Mouse (Mus musculus) stomach, embryonic 16.5 days (tissue): Measurements from ENCODE around the gene Foxp1. TPM values are rescaled to one million over a fixed set of nuclear protein-coding genes. Genes with fewer than 3 reads are reported as not detected.

ENCODE experiments used
- ATAC-seq: fragments of 200-750 bp; cut with Nextera tagmentation; 2 replicates; pipeline ENCODE4 v1.8.0; 2017; ENCODE audit warnings: moderate number of reproducible peaks, moderate TSS enrichment; ENCODE audit not compliant: insufficient read depth, low FRiP score
- H3K27ac ChIP-seq: fragments of 300-500 bp; sonication (generic); 2 replicates; pipeline ENCODE4 v1.5.1; 2014; ENCODE audit warnings: low read length
- H3K27me3 ChIP-seq: fragments of 300-500 bp; sonication (generic); 2 replicates; pipeline ENCODE4 v1.6.1; 2014; ENCODE audit warnings: low read length, control low read depth, mixed read lengths; ENCODE audit not compliant: control insufficient read depth, insufficient read depth
- H3K36me3 ChIP-seq: fragments of 300-500 bp; sonication (generic); 2 replicates; pipeline ENCODE4 v1.6.1; 2014; ENCODE audit warnings: low read length; ENCODE audit not compliant: control insufficient read depth, insufficient read depth
- H3K4me1 ChIP-seq: fragments of 300-500 bp; sonication (generic); 2 replicates; pipeline ENCODE4 v1.6.1; 2014; ENCODE audit warnings: low read length, control low read depth, mixed read lengths; ENCODE audit not compliant: control insufficient read depth, insufficient read depth
- H3K4me2 ChIP-seq: fragments of 300-500 bp; sonication (generic); 2 replicates; pipeline ENCODE4 v1.6.1; 2014; ENCODE audit warnings: low read depth, low read length, mixed read lengths
- H3K4me3 ChIP-seq: fragments of 300-500 bp; sonication (generic); replicated peaks from 2 replicates; pipeline ENCODE4 v1.5.1; 2014; ENCODE audit warnings: mild to moderate bottlenecking, low read length
- H3K9ac ChIP-seq: fragments of 300-500 bp; sonication (generic); 2 replicates; pipeline ENCODE4 v1.6.1; 2014; ENCODE audit warnings: low read length
- H3K9me3 ChIP-seq: fragments of 300-500 bp; sonication (generic); replicated peaks from 2 replicates; pipeline ENCODE4 v1.6.1; 2016; ENCODE audit warnings: low read length, control low read depth; ENCODE audit not compliant: control insufficient read depth
- WGBS: fragments of 180-500 bp; shearing (Covaris S2); extraction: QIAGEN DNeasy Blood & Tissue Kit; methylation state at CpG from one replicate; pipeline ENCODE4 v1.1.7; 2014; 5-methylcytosine and 5-hydroxymethylcytosine counted together
- polyA plus RNA-seq: library from polyadenylated mRNA; unstranded; fragments of >200 nt; fragmentation: Nextera tagmentation; extraction: Ambion mirVana; gene quantifications from 2 replicates; pipeline ENCODE4 v1.2.1, GENCODE M21; 2015

The Foxp1 gene
- polyA plus RNA-seq, 1 experiment from 2014 or later: 108 TPM

DNA sequence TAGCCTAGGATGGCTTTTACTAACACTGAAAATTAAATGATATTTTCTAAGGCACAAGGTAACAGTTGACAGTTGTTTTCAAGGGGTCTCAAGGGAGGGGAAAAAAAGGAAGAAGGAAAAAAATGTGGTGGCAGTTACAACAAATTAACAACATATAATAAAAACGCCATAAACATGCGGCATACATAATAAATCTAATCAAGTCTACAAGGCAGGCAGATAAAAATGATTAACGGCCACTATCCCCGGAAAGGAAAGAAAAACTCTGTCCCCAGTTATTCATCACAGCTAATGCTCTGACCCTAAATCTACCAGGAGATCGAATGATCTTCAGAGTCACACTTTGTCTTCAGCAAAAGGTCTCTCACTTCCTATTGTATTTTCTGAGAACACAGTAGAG, 186.3 kb downstream of the Foxp1 start:
- no peaks in the 10 kb centered on the region for H3K27me3 ChIP-seq
- H3K4me1 ChIP-seq: peaks cover 25% of the 10 kb centered on the region
- no peaks in the 10 kb centered on the region for H3K9me3 ChIP-seq
- no peak overlapping the region for H3K27ac ChIP-seq
- H3K36me3 ChIP-seq: no peaks in the 10 kb centered on the region
- ATAC-seq: no peak
- H3K9ac ChIP-seq: no peak overlapping the region
- H3K4me2 ChIP-seq: no peak overlapping the region
- 42% methylated on average over 5 of the region's 5 CpGs for whole genome bisulfite sequencing
- H3K4me3 ChIP-seq: no peak overlapping the region

DNA sequence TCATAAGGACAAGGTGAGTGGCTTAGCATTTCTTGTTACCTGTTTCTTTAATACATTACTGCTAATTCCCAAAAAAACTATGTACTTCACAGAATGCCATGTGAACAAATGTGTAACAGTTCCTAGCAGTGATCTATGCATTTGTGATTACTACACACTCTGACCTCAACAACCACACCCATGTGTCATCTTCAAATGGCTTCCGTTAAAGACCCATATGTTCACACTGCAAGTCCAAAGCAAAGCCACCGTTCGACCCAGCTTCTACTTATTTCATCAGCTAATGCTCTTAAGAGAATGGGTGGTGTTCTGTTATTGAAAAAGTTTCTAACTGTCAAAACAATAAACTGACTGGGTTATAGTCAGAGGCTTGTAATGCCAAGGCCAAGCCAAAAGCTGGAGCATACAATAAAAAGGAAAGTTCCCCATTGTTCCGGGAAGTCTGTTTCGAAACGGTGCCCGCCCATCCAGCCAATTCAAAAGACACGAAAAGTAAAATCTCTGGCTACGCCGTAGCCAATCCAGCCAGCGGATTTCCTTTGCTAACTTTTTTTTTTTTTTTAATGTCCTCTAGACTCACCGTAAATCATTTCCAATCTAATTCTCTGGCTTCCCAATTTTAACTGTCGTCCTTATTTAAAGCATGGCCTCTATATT, 187.2 kb downstream of the Foxp1 start:
- Histone ChIP-seq H3K9me3 (no peaks in the 10 kb centered on the region), H3K4me3 (no peak overlapping the region), H3K4me2 (no peak overlapping the region), H3K4me1 (peaks cover 25% of the 10 kb centered on the region), H3K27me3 (no peaks in the 10 kb centered on the region), H3K9ac (no peak overlapping the region), H3K36me3 (no peaks in the 10 kb centered on the region), H3K27ac (no peak overlapping the region)
- ATAC-seq: no peak
- 76% methylated on average over 13 of the region's 13 CpGs for WGBS

DNA sequence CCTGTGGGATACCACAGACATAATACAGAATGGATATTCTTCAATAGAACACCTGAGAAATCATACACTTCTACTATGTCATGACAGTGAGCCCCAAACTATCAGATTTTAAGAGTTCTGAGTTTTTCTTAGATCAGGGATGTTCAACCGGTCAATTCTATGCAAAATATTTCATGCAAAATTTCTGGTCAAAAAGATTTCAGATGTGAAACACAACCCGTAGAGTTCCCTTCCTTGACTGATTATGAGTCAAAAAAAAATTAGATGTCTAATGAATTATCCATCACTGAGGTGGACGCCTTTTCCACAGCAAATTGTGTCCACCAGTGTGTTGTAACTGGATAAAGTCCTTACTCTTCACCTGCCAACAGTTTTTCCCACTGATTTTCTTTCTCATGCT, 188.3 kb downstream of the Foxp1 start:
- 89% methylated on average over 3 of the region's 3 CpGs for WGBS

DNA sequence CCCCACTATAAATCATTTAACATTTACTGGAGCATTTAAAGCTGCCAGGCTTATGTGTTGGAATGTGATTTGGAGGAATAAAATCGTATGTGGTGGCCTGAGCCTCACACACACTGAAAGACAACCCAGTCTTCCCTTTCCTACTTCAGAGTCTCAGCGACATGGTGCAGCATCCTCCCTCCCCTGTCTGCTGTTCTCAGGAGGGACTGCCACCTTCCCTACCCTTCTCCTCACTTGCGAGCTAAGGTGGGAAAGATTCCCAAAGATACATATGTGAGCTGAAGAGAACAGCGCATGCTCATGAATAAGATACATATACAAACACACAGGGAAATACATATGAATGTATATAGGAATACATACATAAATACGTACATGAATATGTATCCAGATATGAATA, 189.4 kb downstream of the Foxp1 start:
- peaks cover 21% of the 10 kb centered on the region for H3K4me1 ChIP-seq
- H3K27me3 ChIP-seq: no peaks in the 10 kb centered on the region
- 83% methylated on average over 5 of the region's 5 CpGs for WGBS
- H3K27ac ChIP-seq: no peak overlapping the region
- no peak for ATAC-seq
- no peaks in the 10 kb centered on the region for H3K9me3 ChIP-seq
- no peak overlapping the region for H3K4me3 ChIP-seq
- H3K36me3 ChIP-seq: no peaks in the 10 kb centered on the region
- no peak overlapping the region for H3K4me2 ChIP-seq
- H3K9ac ChIP-seq: no peak overlapping the region

More for the DNA sequence above, 188.3 kb downstream of the Foxp1 start:
- no peak for ATAC-seq
- Histone ChIP-seq H3K36me3 (no peaks in the 10 kb centered on the region), H3K9ac (no peak overlapping the region), H3K9me3 (no peaks in the 10 kb centered on the region), H3K4me3 (no peak overlapping the region), H3K4me1 (peaks cover 25% of the 10 kb centered on the region), H3K27ac (no peak overlapping the region), H3K4me2 (no peak overlapping the region), H3K27me3 (no peaks in the 10 kb centered on the region)

DNA sequence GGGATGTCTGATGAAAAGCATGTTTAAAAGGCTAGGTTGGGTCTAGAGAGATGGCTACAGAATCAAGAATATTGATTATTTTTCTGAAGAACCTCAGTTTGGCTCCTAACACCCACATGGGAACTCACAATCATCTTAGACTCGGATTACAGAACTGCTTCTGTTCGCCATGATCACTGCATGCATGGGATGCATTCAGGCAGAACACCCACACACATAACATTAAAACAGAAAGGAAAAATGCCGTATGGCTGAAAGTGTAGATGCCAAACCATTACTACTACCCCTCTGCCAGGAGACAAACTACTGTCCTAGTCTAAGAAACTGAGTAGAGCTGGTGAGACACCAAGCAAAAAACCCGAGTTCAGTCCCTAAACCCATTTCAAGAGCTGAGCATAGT, 192.4 kb downstream of the Foxp1 start:
- Histone ChIP-seq H3K27me3 (no peaks in the 10 kb centered on the region), H3K27ac (no peak overlapping the region), H3K36me3 (no peaks in the 10 kb centered on the region), H3K9me3 (no peaks in the 10 kb centered on the region), H3K4me1 (peaks cover 21% of the 10 kb centered on the region), H3K4me3 (no peak overlapping the region), H3K4me2 (no peak overlapping the region), H3K9ac (no peak overlapping the region)
- ATAC-seq: no peak
- WGBS: 88% methylated on average over 4 of the region's 4 CpGs

DNA sequence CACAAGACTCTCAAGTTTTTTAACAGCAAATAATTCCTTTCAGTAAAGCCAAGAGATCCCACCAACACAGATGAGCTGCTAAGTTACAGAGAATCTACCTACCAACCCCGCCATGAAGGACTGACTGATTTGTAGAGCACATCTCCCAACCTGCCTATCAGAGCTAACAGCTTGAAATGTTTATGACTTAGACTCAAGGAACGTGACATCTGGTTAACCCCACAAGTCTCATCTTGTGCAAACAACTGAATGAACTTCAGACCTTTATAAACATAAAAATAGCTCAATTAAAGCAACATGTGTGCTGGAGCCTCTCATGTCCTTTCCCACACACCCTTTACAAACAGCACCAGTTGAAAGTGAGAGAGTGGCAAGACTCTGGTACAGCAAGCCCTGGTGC, 193.9 kb downstream of the Foxp1 start:
- no peak for ATAC-seq
- no peak overlapping the region for H3K27ac ChIP-seq
- no peaks in the 10 kb centered on the region for H3K27me3 ChIP-seq
- H3K4me2 ChIP-seq: no peak overlapping the region
- H3K36me3 ChIP-seq: no peaks in the 10 kb centered on the region
- H3K4me3 ChIP-seq: no peak overlapping the region
- peaks cover 21% of the 10 kb centered on the region for H3K4me1 ChIP-seq
- 30% methylated on average over 2 of the region's 2 CpGs for WGBS
- no peaks in the 10 kb centered on the region for H3K9me3 ChIP-seq
- H3K9ac ChIP-seq: no peak overlapping the region

DNA sequence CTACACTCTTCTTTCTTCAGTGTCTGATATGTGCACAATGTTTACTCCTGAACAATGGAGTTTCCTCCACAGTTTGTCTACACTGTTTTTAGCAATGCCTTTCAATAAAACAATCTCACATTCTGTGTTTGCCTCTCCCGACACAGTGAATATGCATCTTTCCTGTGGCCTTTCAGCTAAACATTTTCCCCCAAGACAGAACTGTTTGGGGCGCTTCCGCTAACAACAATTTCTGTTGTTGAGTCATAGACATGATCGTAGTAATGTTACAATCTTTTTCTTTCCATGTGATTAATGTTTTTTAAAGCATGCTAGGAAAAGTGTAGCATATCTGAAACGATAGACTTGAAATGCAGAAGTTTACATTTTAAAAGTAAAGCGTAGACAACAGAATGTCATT, 194.4 kb downstream of the Foxp1 start:
- Histone ChIP-seq H3K4me3 (no peak overlapping the region), H3K27ac (no peak overlapping the region)
- 52% methylated on average over 6 of the region's 6 CpGs for WGBS

DNA sequence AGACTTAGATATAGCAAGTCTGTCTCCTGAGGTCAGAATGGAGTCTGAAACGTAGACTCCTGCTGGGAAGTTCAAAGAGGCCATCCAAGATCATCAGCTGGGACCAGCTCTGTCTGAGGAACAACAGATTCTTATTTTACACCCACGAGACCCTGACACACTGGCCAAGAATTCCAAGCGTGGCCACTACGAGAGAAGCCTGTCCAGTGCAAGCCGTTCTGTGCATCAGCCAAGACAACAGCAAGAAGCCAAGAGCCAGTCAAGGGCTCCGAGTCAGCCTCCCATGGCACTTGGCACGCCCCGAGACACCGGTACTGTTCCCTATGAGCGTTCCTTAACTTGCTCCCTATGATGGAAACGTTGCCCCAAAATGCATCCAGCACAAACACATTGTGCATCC, 194.8 kb downstream of the Foxp1 start:
- Histone ChIP-seq H3K9me3 (no peaks in the 10 kb centered on the region), H3K9ac (no peak overlapping the region), H3K4me3 (no peak overlapping the region), H3K27ac (no peak overlapping the region), H3K27me3 (no peaks in the 10 kb centered on the region), H3K36me3 (no peaks in the 10 kb centered on the region), H3K4me1 (peaks cover 21% of the 10 kb centered on the region), H3K4me2 (no peak overlapping the region)
- ATAC-seq: no peak
- 78% methylated on average over 11 of the region's 11 CpGs for WGBS

More for the DNA sequence above, 194.4 kb downstream of the Foxp1 start:
- no peaks in the 10 kb centered on the region for H3K9me3 ChIP-seq
- H3K27me3 ChIP-seq: no peaks in the 10 kb centered on the region
- no peak for ATAC-seq
- no peak overlapping the region for H3K9ac ChIP-seq
- no peaks in the 10 kb centered on the region for H3K36me3 ChIP-seq
- no peak overlapping the region for H3K4me2 ChIP-seq
- H3K4me1 ChIP-seq: peaks cover 21% of the 10 kb centered on the region

DNA sequence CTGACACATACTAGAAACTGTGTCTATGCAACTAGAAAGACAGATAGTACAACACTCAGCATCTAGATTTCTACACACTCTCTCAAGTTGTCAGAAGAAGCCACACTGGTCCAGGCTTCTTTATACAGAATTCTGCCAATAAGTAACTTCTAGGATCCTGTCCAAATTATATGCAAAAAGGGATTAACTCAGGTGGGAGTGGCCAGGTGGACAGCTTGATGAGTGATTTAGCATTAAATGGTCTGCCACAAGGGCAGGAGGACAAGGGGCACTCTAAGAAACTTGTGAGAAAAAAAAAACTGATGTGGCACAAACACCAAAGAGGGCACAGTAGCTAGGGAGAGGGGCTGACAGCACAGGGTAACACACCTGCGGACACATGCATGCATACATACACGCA, 196.6 kb downstream of the Foxp1 start:
- H3K9ac ChIP-seq: no peak overlapping the region
- ATAC-seq: no peak
- no peaks in the 10 kb centered on the region for H3K27me3 ChIP-seq
- no peak overlapping the region for H3K4me3 ChIP-seq
- H3K36me3 ChIP-seq: no peaks in the 10 kb centered on the region
- H3K4me1 ChIP-seq: peaks cover 21% of the 10 kb centered on the region
- H3K9me3 ChIP-seq: no peaks in the 10 kb centered on the region
- H3K27ac ChIP-seq: no peak overlapping the region
- WGBS: 84% methylated on average over 2 of the region's 2 CpGs
- H3K4me2 ChIP-seq: no peak overlapping the region
